Mouse (Mus musculus) regulatory T cell (primary cell): ENCODE measurements at regions not wholly inside any gene's neighbourhood (a gene's known extent, or its start where the extent isn't known, plus 50 kb on each side); places are given as distances from the start of the nearest gene placed in this dataset.

Experiments used
- in situ Hi-C: fragments of 300-600 bp; cut with MboI, MseI; formaldehyde crosslinking; loops from one replicate; pipeline ENCODE4 v1.15.1; 2025; ENCODE audit warnings: high pct_unique_total_duplicates

GRCm38 (mm10) chr17:84129204-84129603 lies 58.5 kb downstream of the Zfp36l2 start:
- in situ Hi-C loops = no loop called here

DNA sequence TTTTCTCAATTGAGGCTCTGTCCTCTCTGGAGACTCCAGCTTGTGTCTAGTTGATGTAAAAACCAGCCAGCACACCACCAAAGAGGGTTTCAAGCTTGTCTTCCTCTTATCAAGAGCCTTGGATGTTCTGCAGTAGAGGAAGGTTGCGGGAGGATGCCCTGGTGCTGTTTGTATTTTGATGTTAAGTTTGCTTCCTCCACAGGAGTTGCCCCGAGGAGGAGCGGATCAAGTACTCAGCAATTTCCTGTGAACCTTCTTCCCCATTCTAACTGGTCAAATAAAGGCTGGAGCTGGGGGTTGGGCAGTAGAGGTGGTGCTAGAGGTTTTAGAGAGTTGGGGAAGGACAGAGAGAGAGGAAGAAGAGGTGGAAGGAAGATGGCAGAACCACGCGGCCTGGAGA lies 59.5 kb downstream of the Zfp36l2 start:
- in situ Hi-C loops = no loop called here

DNA sequence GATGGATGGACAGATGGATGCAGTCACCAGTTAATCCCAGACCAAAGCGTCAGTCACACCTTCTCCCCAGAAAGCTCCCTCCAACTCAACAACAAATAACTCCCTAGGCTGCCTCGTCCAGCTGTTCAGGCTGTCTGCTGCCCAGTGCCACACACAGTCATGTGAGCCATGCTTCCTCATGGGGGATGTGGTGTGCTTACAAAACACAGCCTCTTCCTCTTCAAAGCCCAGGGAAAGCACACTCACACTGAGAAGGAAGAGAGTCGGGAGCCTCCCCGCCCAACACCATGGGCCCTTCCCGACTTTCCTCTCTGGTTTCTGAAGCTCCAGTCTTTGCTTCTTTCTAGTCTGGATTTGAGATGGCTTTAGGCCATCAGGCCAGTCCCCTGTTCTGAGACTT lies 61.6 kb downstream of the Zfp36l2 start:
- in situ Hi-C loops = no loop called here

- in situ Hi-C loops = no loop called here
Measured at GRCm38 (mm10) chr17:84123161-84123560, 64.6 kb downstream of the Zfp36l2 start.

- in situ Hi-C loops = no loop called here
Measured at GRCm38 (mm10) chr17:84122486-84123131, 65.1 kb downstream of the Zfp36l2 start.

- in situ Hi-C loops = no loop called here
Measured at GRCm38 (mm10) chr17:84121291-84121690, 66.5 kb downstream of the Zfp36l2 start.

- in situ Hi-C loops = loop anchor here (5.0 kb wide), 1 partner anchor 68 kb away; the partner anchor contains the start of gene Zfp36l2
Measured at GRCm38 (mm10) chr17:84119221-84120017, 68.3 kb downstream of the Zfp36l2 start.

GRCm38 (mm10) chr17:84118781-84119180 lies 69.0 kb downstream of the Zfp36l2 start:
- in situ Hi-C loops = loop anchor here (5.0 kb wide), 1 partner anchor 69 kb away; the partner anchor contains the start of gene Zfp36l2

DNA sequence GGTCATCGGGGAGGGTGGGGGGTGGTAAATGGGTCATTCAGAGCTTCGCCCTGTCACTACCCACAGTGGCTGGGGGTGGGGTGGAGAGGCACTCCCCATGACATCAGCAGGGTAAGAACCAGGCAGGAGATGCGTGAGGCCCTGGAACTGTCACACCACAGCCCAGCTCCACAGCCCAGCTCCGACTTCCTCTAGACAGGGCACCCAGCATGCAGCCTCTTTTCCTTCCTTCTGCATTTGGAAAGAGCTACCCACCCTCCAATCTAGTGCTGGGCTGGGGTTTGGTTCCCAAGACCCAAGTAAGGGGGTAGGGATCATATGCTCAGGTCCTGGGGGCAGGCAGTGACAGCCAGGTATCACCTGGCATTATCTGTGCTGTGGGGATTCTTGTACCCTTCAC lies 69.5 kb downstream of the Zfp36l2 start:
- in situ Hi-C loops = loop anchor here (5.0 kb wide), 1 partner anchor 69 kb away; the partner anchor contains the start of gene Zfp36l2

DNA sequence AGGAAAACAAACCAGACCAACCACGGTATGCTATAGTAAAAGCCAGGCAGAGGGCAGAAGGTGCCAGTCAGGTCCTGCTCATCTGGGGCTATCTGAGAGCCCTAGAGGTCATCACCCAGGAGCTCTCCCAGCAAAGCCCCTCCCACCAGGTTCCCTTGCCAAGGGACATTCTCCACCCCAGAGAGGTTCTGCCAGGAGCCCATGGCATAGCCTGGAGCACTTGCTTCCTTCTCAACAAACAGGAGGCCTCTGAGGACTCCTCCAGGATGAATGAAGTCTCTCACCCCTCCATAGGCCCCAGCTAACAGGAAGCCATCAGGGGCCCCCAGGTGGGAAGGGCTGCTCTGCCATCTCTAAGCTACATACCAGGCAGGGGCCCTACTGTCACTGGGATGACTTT lies 70.0 kb downstream of the Zfp36l2 start:
- in situ Hi-C loops = loop anchor here (5.0 kb wide), 1 partner anchor 70 kb away; the partner anchor contains the start of gene Zfp36l2

GRCm38 (mm10) chr17:84116340-84117279 lies 71.1 kb downstream of the Zfp36l2 start:
- in situ Hi-C loops = loop anchor here (5.0 kb wide), 1 partner anchor 71 kb away; the partner anchor contains the start of gene Zfp36l2

- in situ Hi-C loops = loop anchor here (5.0 kb wide), 1 partner anchor 71 kb away; the partner anchor contains the start of gene Zfp36l2
Measured at GRCm38 (mm10) chr17:84115957-84116339, 71.8 kb downstream of the Zfp36l2 start.

GRCm38 (mm10) chr17:84115133-84115532 lies 72.6 kb downstream of the Zfp36l2 start:
- in situ Hi-C loops = loop anchor here (5.0 kb wide), 1 partner anchor 72 kb away; the partner anchor contains the start of gene Zfp36l2

DNA sequence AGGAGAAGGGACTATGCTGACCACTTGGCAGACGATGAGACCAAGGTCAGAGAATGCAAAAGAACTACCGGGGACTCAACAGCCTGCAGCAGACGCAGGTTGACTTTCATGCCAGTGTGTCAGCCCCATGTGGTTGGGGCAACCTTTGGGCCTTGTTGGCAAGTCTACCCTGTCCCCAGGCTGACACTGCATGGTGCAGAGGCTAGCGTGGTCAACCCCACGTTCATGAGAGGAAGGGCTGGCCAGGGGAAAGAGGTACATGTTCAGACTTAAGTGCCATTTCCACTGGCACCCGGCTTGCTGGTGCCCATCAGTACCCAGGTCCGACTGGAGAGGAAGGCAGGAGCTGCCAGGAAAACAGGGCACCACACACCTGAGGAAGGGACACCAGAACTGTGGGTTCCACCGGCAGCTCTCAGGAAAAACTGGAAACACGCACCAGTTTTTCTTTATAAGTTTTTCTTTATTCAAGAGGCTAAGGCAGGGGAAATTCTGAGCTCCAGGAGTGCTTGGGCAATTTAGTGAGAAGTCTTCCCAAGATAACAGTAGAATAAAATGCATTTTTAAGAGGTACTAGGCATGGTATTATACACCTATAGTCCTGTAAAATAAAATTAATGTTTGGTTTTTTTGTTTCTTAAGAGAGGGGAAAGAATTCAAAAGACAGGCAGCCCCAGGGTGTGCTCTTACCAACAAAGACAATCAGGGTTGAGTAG lies 73.3 kb downstream of the Zfp36l2 start:
- in situ Hi-C loops = no loop called here

- in situ Hi-C loops = no loop called here
Measured at GRCm38 (mm10) chr17:84113608-84114278, 74.0 kb downstream of the Zfp36l2 start.

GRCm38 (mm10) chr17:84112411-84113031 lies 75.2 kb downstream of the Zfp36l2 start:
- in situ Hi-C loops = no loop called here

DNA sequence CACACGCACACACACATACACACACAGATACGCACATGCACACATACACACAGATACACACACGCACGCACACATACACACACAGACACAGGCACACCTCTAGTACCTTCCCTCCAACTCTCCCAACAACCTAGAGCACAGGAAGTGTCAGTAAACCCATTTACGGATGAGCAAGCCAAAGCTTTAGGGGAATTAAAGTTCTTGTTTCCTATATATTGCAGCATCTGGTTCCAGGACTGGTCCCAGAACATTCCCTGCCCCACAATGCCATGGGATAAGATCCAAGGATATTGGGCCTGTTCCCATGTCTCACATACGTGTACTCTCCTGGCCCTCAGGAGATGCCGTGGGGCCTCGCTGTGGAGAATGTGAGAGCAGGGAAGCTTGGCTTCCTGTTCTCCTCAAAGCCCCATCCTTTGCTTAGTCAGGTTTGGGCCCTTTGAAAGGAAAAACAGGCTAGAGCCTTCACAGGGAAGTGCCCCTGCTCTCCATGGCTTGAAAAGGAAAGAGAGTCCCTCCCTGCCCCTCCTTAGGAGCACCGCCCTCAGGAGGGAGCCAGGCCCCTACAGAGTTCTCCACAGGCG lies 75.9 kb downstream of the Zfp36l2 start:
- in situ Hi-C loops = no loop called here

DNA sequence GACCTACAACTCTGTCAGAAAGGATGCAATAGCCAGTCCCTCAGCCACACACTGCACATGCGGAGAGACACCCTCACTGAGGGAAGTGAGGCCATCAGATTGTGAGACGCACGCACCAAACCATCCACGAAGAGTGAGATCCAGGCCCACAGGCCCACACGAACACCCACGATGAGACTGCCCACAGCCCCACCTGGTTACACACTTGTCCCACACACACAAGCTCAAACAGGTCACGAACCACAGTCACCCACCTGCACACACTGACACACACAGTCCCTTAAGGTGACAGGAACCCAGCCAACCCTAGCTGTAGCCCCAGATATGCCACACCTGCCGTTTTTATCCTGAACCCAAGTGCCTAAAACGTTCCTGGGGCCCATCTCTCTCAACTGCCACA lies 76.8 kb downstream of the Zfp36l2 start:
- in situ Hi-C loops = no loop called here

DNA sequence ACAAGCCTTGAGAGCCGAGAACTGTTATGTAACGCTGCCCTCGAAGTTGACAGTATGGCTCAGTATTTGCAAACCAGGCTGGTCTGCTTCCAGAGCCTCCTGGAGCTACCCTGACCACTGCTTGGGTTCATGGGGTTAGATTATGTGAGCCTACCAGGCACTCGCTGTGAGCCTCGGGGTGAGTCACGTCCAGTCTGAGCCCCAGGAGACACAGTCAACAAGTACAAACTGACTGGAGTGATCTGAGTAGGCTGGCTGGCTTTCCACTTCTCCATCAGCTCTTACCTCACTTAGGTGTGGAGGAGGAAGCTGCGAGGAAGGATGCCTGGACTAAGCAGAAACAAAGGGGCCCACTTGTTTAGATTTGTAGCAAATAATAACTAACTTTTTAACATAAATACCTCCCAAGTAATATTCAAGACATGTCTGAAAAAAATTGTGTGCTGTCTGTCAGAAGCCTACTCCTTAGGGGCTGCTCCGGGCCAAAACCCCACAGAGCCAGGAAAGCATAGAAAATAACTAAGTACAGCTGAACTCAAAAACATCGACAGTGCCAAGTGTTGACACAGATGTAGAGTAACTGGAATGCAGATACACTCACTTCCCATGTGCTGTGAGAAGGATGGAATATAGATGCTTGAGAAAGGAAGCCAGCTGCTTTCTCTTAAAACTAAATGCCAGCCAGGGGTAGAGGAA lies 77.6 kb downstream of the Zfp36l2 start:
- in situ Hi-C loops = no loop called here
